Mouse (Mus musculus) neural tube, embryonic 11.5 days (tissue): ENCODE data around the gene Slc12a6. TPM values are rescaled to one million over a fixed set of nuclear protein-coding genes. Genes with fewer than 3 reads are reported as not detected.

Experiments used
- ATAC-seq: fragments of 200-750 bp; cut with Nextera tagmentation; 2 replicates; pipeline ENCODE4 v1.8.0; 2017; ENCODE audit warnings: moderate number of reproducible peaks, mild to moderate bottlenecking, moderate TSS enrichment, moderate library complexity; ENCODE audit not compliant: insufficient read depth, low FRiP score, low TSS enrichment
- DNase-seq: peaks from one replicate; pipeline ENCODE4 v3.0.0-alpha.2; 2015; ENCODE audit warnings: low spot score
- H3K27ac ChIP-seq: fragments of 300-500 bp; sonication (generic); 2 replicates; pipeline ENCODE4 v1.5.1; 2014; ENCODE audit warnings: low read depth, mild to moderate bottlenecking, low read length
- H3K27me3 ChIP-seq: fragments of 300-500 bp; sonication (generic); 2 replicates; pipeline ENCODE4 v1.6.1; 2014; ENCODE audit warnings: mild to moderate bottlenecking, low read length, mixed read lengths; ENCODE audit not compliant: control insufficient read depth, insufficient read depth
- H3K36me3 ChIP-seq: fragments of 300-500 bp; sonication (generic); 2 replicates; pipeline ENCODE4 v1.6.1; 2014; ENCODE audit warnings: mild to moderate bottlenecking, low read length, moderate library complexity, mixed read lengths; ENCODE audit not compliant: control insufficient read depth, insufficient read depth
- H3K4me1 ChIP-seq: fragments of 300-500 bp; sonication (generic); 2 replicates; pipeline ENCODE4 v1.6.1; 2014; ENCODE audit warnings: low read length, mixed read lengths; ENCODE audit not compliant: control insufficient read depth, insufficient read depth
- H3K4me2 ChIP-seq: fragments of 300-500 bp; sonication (generic); 2 replicates; pipeline ENCODE4 v1.6.1; 2014; ENCODE audit warnings: low read depth, mild to moderate bottlenecking, moderate library complexity
- H3K4me3 ChIP-seq: fragments of 300-500 bp; sonication (generic); 2 replicates; pipeline ENCODE4 v1.5.1; 2014; ENCODE audit warnings: low read depth, low read length
- H3K9ac ChIP-seq: fragments of 300-500 bp; sonication (generic); 2 replicates; pipeline ENCODE4 v1.6.1; 2014; ENCODE audit warnings: mild to moderate bottlenecking, low read length
- H3K9me3 ChIP-seq: fragments of 300-500 bp; sonication (generic); 2 replicates; pipeline ENCODE4 v1.6.1; 2016; ENCODE audit warnings: low read length; ENCODE audit not compliant: control insufficient read depth
- WGBS: fragments of 180-500 bp; shearing (Covaris S2); extraction: QIAGEN DNeasy Blood & Tissue Kit; methylation state at CpG from one replicate; pipeline ENCODE4 v1.1.7; 2014; 5-methylcytosine and 5-hydroxymethylcytosine counted together
- polyA plus RNA-seq: library from polyadenylated mRNA; unstranded; fragments of >200 nt; fragmentation: Nextera tagmentation; extraction: Ambion mirVana; gene quantifications from 2 replicates; pipeline ENCODE4 v1.2.1, GENCODE M21; 2014

Gene Slc12a6
- polyA plus RNA-seq, 1 experiment from 2014 or later: 15.4 TPM

- peaks cover 6% of the 10 kb centered on the region; the same call in 1 of the 2 replicates for H3K4me1 ChIP-seq
- H3K27ac ChIP-seq: no peak overlapping the region
- H3K4me3 ChIP-seq: no peak overlapping the region
- ATAC-seq: no peak
- no peak for DNase-seq
- H3K9me3 ChIP-seq: no peaks in the 10 kb centered on the region
- WGBS: 97% methylated on average over 1 of the region's 1 CpGs
- H3K36me3 ChIP-seq: no peaks in the 10 kb centered on the region
- no peaks in the 10 kb centered on the region for H3K27me3 ChIP-seq
- H3K9ac ChIP-seq: no peak overlapping the region
- H3K4me2 ChIP-seq: no peak overlapping the region
Measured at GRCm38 (mm10) chr2:112381219-112381618, 115.6 kb downstream of the Slc12a6 start.

- Histone ChIP-seq H3K9ac (no peak overlapping the region), H3K4me3 (no peak overlapping the region), H3K27me3 (no peaks in the 10 kb centered on the region), H3K4me1 (no peaks in the 10 kb centered on the region), H3K9me3 (no peaks in the 10 kb centered on the region), H3K27ac (no peak overlapping the region), H3K4me2 (no peak overlapping the region), H3K36me3 (no peaks in the 10 kb centered on the region)
- ATAC-seq: no peak
- 93% methylated on average over 5 of the region's 5 CpGs for WGBS
- no peak for DNase-seq
Measured at GRCm38 (mm10) chr2:112390843-112391242, 125.2 kb downstream of the Slc12a6 start.

- WGBS: 93% methylated on average over 4 of the region's 4 CpGs
- Histone ChIP-seq H3K9me3 (no peaks in the 10 kb centered on the region), H3K27me3 (no peaks in the 10 kb centered on the region), H3K36me3 (no peaks in the 10 kb centered on the region), H3K4me1 (no peaks in the 10 kb centered on the region), H3K4me2 (no peak overlapping the region), H3K9ac (no peak overlapping the region), H3K27ac (no peak overlapping the region), H3K4me3 (no peak overlapping the region)
- DNase-seq (no peak), ATAC-seq (no peak)
Measured at GRCm38 (mm10) chr2:112391346-112392000, 125.8 kb downstream of the Slc12a6 start.

- no peak overlapping the region for H3K9ac ChIP-seq
- ATAC-seq (no peak), DNase-seq (no peak)
- H3K4me3 ChIP-seq: no peak overlapping the region
- H3K27ac ChIP-seq: no peak overlapping the region
- H3K4me2 ChIP-seq: no peak overlapping the region
- no peaks in the 10 kb centered on the region for H3K27me3 ChIP-seq
- 96% methylated on average over 1 of the region's 1 CpGs for WGBS
- H3K4me1 ChIP-seq: no peaks in the 10 kb centered on the region
- H3K9me3 ChIP-seq: no peaks in the 10 kb centered on the region
- no peaks in the 10 kb centered on the region for H3K36me3 ChIP-seq
Measured at GRCm38 (mm10) chr2:112392689-112393088, 127.1 kb downstream of the Slc12a6 start.

GRCm38 (mm10) chr2:112393958-112394357 lies 128.3 kb downstream of the Slc12a6 start:
- no peak for DNase-seq
- H3K27me3 ChIP-seq: no peaks in the 10 kb centered on the region
- H3K4me1 ChIP-seq: no peaks in the 10 kb centered on the region
- no peak overlapping the region for H3K9ac ChIP-seq
- H3K4me2 ChIP-seq: no peak overlapping the region
- H3K4me3 ChIP-seq: no peak overlapping the region
- H3K36me3 ChIP-seq: no peaks in the 10 kb centered on the region
- no peak for ATAC-seq
- H3K9me3 ChIP-seq: no peaks in the 10 kb centered on the region
- H3K27ac ChIP-seq: no peak overlapping the region

- no peaks in the 10 kb centered on the region for H3K4me1 ChIP-seq
- no peak overlapping the region for H3K27ac ChIP-seq
- no peak for DNase-seq
- no peak overlapping the region for H3K4me3 ChIP-seq
- H3K27me3 ChIP-seq: no peaks in the 10 kb centered on the region
- 87% methylated on average over 1 of the region's 1 CpGs for WGBS
- no peaks in the 10 kb centered on the region for H3K36me3 ChIP-seq
- H3K4me2 ChIP-seq: no peak overlapping the region
- no peak overlapping the region for H3K9ac ChIP-seq
- H3K9me3 ChIP-seq: no peaks in the 10 kb centered on the region
- ATAC-seq: no peak
Measured at GRCm38 (mm10) chr2:112396649-112397048, 131.0 kb downstream of the Slc12a6 start.

- H3K4me3 ChIP-seq: no peak overlapping the region
- 91% methylated on average over 3 of the region's 3 CpGs for WGBS
- H3K9ac ChIP-seq: no peak overlapping the region
- H3K4me1 ChIP-seq: no peaks in the 10 kb centered on the region
- H3K4me2 ChIP-seq: no peak overlapping the region
- no peak overlapping the region for H3K27ac ChIP-seq
- ATAC-seq (no peak), DNase-seq (no peak)
- H3K9me3 ChIP-seq: no peaks in the 10 kb centered on the region
- no peaks in the 10 kb centered on the region for H3K36me3 ChIP-seq
- H3K27me3 ChIP-seq: no peaks in the 10 kb centered on the region
Measured at GRCm38 (mm10) chr2:112407030-112407429, 141.4 kb downstream of the Slc12a6 start.

Other genes with a start within 250 kb of the Slc12a6 start
- not detected in 2 replicates for gene Olfr1311, start 241.4 kb upstream of the Slc12a6 start, polyA plus RNA-seq
- gene Olfr1312, start 215.6 kb upstream of the Slc12a6 start, polyA plus RNA-seq: not detected in 2 replicates
- not detected in 2 replicates for gene Olfr1313, start 188.0 kb upstream of the Slc12a6 start, polyA plus RNA-seq
- gene Olfr1314, start 169.0 kb upstream of the Slc12a6 start, polyA plus RNA-seq: not detected in 2 replicates
- not detected in 2 replicates for gene Olfr1315-ps1, start 150.4 kb upstream of the Slc12a6 start, polyA plus RNA-seq
- gene Olfr1316, start 130.8 kb upstream of the Slc12a6 start, polyA plus RNA-seq: not detected in 2 replicates
- not detected in 2 replicates for gene Olfr1317, start 125.5 kb upstream of the Slc12a6 start, polyA plus RNA-seq
- gene Olfr1318, start 111.6 kb upstream of the Slc12a6 start, polyA plus RNA-seq: not detected in 2 replicates
- gene Lpcat4, start 26.4 kb upstream of the Slc12a6 start, polyA plus RNA-seq: 9.7 and 12.8 TPM in 2 replicates
- not detected in 2 replicates for gene Nutm1, start 6.5 kb upstream of the Slc12a6 start, polyA plus RNA-seq
- 167 and 171 TPM in 2 replicates for gene Nop10, start 3.9 kb upstream of the Slc12a6 start, polyA plus RNA-seq
- gene Gm21985, start 489 bp downstream of the Slc12a6 start, polyA plus RNA-seq: not detected in 2 replicates
- gene Emc4, start 102.2 kb downstream of the Slc12a6 start, polyA plus RNA-seq: 122 and 124 TPM in 2 replicates
- gene Katnbl1, start 113.4 kb downstream of the Slc12a6 start, polyA plus RNA-seq: 54.6 and 55.2 TPM in 2 replicates
- 11.1 and 11.6 TPM in 2 replicates for gene Emc7, start 189.2 kb downstream of the Slc12a6 start, polyA plus RNA-seq
- not detected in 2 replicates for gene Chrm5, start 214.9 kb downstream of the Slc12a6 start, polyA plus RNA-seq
- gene Aven, start 227.1 kb downstream of the Slc12a6 start, polyA plus RNA-seq: 7.7 and 7.8 TPM in 2 replicates